Mouse (Mus musculus) layer of hippocampus, adult 8-10 months (tissue): ENCODE results near the gene Bglap. TPM values are rescaled to one million over a fixed set of nuclear protein-coding genes. Genes with fewer than 3 reads are reported as not detected.
"Not testable (repeated sequence)": the region's sequence is repeated elsewhere in the genome, so short reads cannot be mapped to it uniquely, and the experiment has no call there.

ENCODE experiments used
- DNase-seq, 2 experiments: peaks; one replicate each; pipeline ENCODE4 v3.0.0; 2022; ENCODE audit warnings: low spot score in 2 of 2
- total RNA-seq, 4 experiments: library from RNA; stranded (reverse); gene quantifications; 2 replicates each; pipeline ENCODE4 v1.2.4; 2022

The Bglap gene
- total RNA-seq, 4 experiments from 2014 or later = 1.3 TPM; not detected in 3

- no peak for DNase-seq
Measured at GRCm38 (mm10) chr3:88395288-88395687, 11.0 kb upstream of the Bglap start.

GRCm38 (mm10) chr3:88393776-88394375 is 9.6 kb upstream of the Bglap start:
- DNase-seq = no peak

- not testable (repeated sequence) for DNase-seq
Measured at GRCm38 (mm10) chr3:88382383-88382782, 1.9 kb downstream of the Bglap start.

GRCm38 (mm10) chr3:88381389-88382315 is 2.6 kb downstream of the Bglap start:
- not testable (repeated sequence) for DNase-seq

GRCm38 (mm10) chr3:88378599-88378998 is 5.7 kb downstream of the Bglap start, which contains the start of gene Bglap2:
Gene Bglap2, minus strand, starts transcription at chr3:88378699.
- not testable (repeated sequence) for DNase-seq

- not testable (repeated sequence) for DNase-seq
Measured at GRCm38 (mm10) chr3:88376644-88377043, 7.6 kb downstream of the Bglap start.

- not testable (repeated sequence) for DNase-seq
Measured at GRCm38 (mm10) chr3:88375750-88376626, 8.3 kb downstream of the Bglap start.

GRCm38 (mm10) chr3:88372643-88373042 is 11.6 kb downstream of the Bglap start, which contains the start of gene Bglap3:
Gene Bglap3, minus strand, starts transcription at chr3:88372743.
- not testable (repeated sequence) for DNase-seq

- not testable (repeated sequence) for DNase-seq
Measured at GRCm38 (mm10) chr3:88368511-88368910, 15.8 kb downstream of the Bglap start.

- DNase-seq = not testable (repeated sequence)
Measured at GRCm38 (mm10) chr3:88367517-88367916, 16.7 kb downstream of the Bglap start.

- peak in 1 of 2 experiments; percentile 54 for DNase-seq
Measured at GRCm38 (mm10) chr3:88366830-88367428, 17.3 kb downstream of the Bglap start.

GRCm38 (mm10) chr3:88365705-88366361 is 18.4 kb downstream of the Bglap start:
- no peak for DNase-seq

GRCm38 (mm10) chr3:88364337-88364736 is 19.9 kb downstream of the Bglap start, which contains the start of gene Paqr6:
Gene Paqr6, plus strand, starts transcription at chr3:88364584.
- DNase-seq = peak in 1 of 2 experiments; percentile 63

GRCm38 (mm10) chr3:88363700-88364099 is 20.6 kb downstream of the Bglap start:
- peak; percentile 53 to 76 for DNase-seq

- DNase-seq = peak in 1 of 2 experiments; percentile 63
Measured at GRCm38 (mm10) chr3:88361612-88362313, 22.5 kb downstream of the Bglap start.

GRCm38 (mm10) chr3:88361096-88361495 is 23.2 kb downstream of the Bglap start:
- DNase-seq = no peak

GRCm38 (mm10) chr3:88359989-88360388 is 24.3 kb downstream of the Bglap start:
- no peak for DNase-seq

GRCm38 (mm10) chr3:88359584-88359983 is 24.7 kb downstream of the Bglap start:
- DNase-seq = no peak

- DNase-seq = no peak
Measured at GRCm38 (mm10) chr3:88354396-88355165, 29.7 kb downstream of the Bglap start.
